Mouse (Mus musculus) forebrain, postnatal 0 days (tissue): Measurements from ENCODE around the gene Cdc42bpb. TPM values are rescaled to one million over a fixed set of nuclear protein-coding genes. Genes with fewer than 3 reads are reported as not detected.
A peak's percentile ranks its signal among the peaks of the same experiment; 100 is the strongest.

Experiments used
- ATAC-seq: fragments of 200-750 bp; cut with Nextera tagmentation; 2 replicates; pipeline ENCODE4 v1.8.0; 2017; ENCODE audit warnings: mild to moderate bottlenecking, moderate library complexity
- DNase-seq: peaks from one replicate; pipeline ENCODE4 v3.0.0-alpha.2; 2015
- H3K27ac ChIP-seq: fragments of 300-500 bp; sonication (generic); 2 replicates; pipeline ENCODE4 v1.5.1; 2014; ENCODE audit warnings: low read depth, mild to moderate bottlenecking, antibody characterized with exemption, low read length, moderate library complexity, mixed read lengths
- H3K27me3 ChIP-seq: fragments of 300-500 bp; sonication (generic); 2 replicates; pipeline ENCODE4 v1.6.1; 2014; ENCODE audit warnings: mild to moderate bottlenecking, low read length, mixed read lengths; ENCODE audit not compliant: insufficient read depth
- H3K36me3 ChIP-seq: fragments of 300-500 bp; sonication (generic); 2 replicates; pipeline ENCODE4 v1.6.1; 2014; ENCODE audit warnings: mild to moderate bottlenecking, moderate library complexity; ENCODE audit not compliant: insufficient read depth
- H3K4me1 ChIP-seq: fragments of 300-500 bp; sonication (generic); 2 replicates; pipeline ENCODE4 v1.6.1; 2014; ENCODE audit warnings: antibody characterized with exemption; ENCODE audit not compliant: insufficient read depth
- H3K4me2 ChIP-seq: fragments of 300-500 bp; sonication (generic); 2 replicates; pipeline ENCODE4 v1.6.1; 2014; ENCODE audit warnings: low read depth, mild to moderate bottlenecking, moderate library complexity
- H3K4me3 ChIP-seq: fragments of 300-500 bp; sonication (generic); 2 replicates; pipeline ENCODE4 v1.5.1; 2014; ENCODE audit warnings: low read depth, low read length, mixed read lengths
- H3K9ac ChIP-seq: fragments of 300-500 bp; sonication (generic); 2 replicates; pipeline ENCODE4 v1.6.1; 2014; ENCODE audit warnings: mild to moderate bottlenecking
- H3K9me3 ChIP-seq: fragments of 300-500 bp; sonication (generic); 2 replicates; pipeline ENCODE4 v1.6.1; 2016; ENCODE audit warnings: low read length
- CTCF ChIP-seq: sonication (generic); IDR thresholded peaks from 2 replicates; pipeline ENCODE4 v1.5.1; 2016; ENCODE audit warnings: antibody characterized with exemption, control low read depth, low read depth
- WGBS: fragments of 180-500 bp; shearing (Covaris S2); extraction: QIAGEN DNeasy Blood & Tissue Kit; methylation state at CpG from one replicate; pipeline ENCODE4 v1.1.7; 2014; 5-methylcytosine and 5-hydroxymethylcytosine counted together
- polyA plus RNA-seq: library from polyadenylated mRNA; unstranded; fragments of >200 nt; fragmentation: Nextera tagmentation; extraction: Ambion mirVana; gene quantifications from 2 replicates; pipeline ENCODE4 v1.2.1, GENCODE M21; 2015
- total RNA-seq: library from RNA; depleted of rRNA; stranded (reverse); fragments of >200 nt; gene quantifications from 2 replicates; pipeline ENCODE4 v1.2.3, GENCODE M21; 2014

The Cdc42bpb gene
- total and polyA plus RNA-seq, 2 experiments from 2014 or later: 31.1 to 139 TPM

DNA sequence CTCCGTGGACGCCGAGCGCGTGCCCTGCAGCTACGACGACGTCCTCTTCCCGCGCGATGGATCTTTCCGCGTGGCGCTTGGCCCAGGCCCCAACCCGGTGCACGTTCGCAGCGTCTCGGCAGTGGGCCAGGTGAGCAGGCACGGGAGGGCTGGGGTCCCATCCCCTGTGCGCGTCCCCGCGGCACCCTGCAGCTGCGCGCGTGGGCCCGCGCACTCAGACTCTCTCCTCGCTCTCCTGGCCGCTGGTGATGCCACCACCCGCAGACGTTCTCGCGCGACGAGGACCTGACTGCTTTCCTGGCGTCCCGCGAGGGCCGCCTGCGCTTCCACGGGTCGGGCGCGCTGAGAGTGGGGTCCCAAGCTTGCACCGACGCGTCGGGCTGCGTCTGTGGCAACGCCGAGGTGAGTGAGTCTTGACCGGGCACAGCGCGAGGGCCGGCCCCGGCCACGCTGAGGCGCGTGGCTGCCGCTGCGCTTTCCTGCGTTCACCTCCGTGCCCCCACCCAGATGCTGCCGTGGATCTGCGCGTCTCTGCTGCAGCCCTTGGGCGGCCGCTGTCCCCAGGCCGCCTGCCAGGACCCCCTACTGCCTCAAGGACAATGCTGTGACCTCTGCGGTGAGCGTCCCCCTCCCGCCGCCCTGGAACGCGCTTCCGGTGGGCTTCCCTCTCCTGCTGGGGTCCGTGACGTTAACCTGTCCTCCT, 102.9 kb downstream of the Cdc42bpb start:
- peak; percentile 72 for ATAC-seq
- H3K4me1 ChIP-seq: 0 out of 2 replicates have a peak, but pooled peaks cover 3% of the 10 kb centered on the region
- peak overlapping the region; percentile 82 for H3K4me2 ChIP-seq
- H3K9ac ChIP-seq: peak overlapping the region; percentile 62
- no peak for TF ChIP-seq CTCF
- H3K4me3 ChIP-seq: peak overlapping the region; percentile 48
- H3K36me3 ChIP-seq: no peaks in the 10 kb centered on the region
- DNase-seq: peak; percentile 71
- WGBS: 2% methylated on average over 75 of the region's 80 CpGs
- H3K9me3 ChIP-seq: no peaks in the 10 kb centered on the region
- peaks cover 61% of the 10 kb centered on the region for H3K27me3 ChIP-seq
- H3K27ac ChIP-seq: no peak overlapping the region

DNA sequence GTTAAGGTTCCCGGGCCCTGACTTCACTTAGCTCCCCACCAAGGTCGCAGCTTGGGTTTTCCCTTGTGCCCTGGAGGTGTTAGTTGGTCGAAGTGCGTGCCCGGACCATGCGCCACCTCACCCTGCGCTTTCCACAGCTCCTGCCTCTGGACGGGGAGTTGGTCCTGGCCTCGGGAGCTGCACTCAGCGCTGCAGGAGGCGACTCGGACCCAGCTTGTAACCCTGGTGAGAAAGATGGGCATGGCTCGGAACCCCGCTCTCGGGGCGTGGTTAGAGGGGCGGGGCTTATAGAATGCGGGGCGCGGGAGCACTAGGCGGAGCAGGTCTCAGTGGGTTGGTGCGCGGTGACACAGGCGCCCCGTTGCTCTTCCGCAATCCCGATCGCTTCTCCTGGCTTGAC, 103.5 kb downstream of the Cdc42bpb start:
- Histone ChIP-seq H3K4me2 (peak overlapping the region; percentile 82), H3K27ac (no peak overlapping the region), H3K9me3 (no peaks in the 10 kb centered on the region), H3K4me3 (peak overlapping the region; percentile 48), H3K27me3 (peaks cover 61% of the 10 kb centered on the region), H3K36me3 (no peaks in the 10 kb centered on the region), H3K9ac (peak overlapping the region; percentile 62), H3K4me1 (0 out of 2 replicates have a peak, but pooled peaks cover 3% of the 10 kb centered on the region)
- ATAC-seq (peak; percentile 44; the same call in 1 of the 2 replicates), DNase-seq (no peak)
- TF ChIP-seq CTCF: no peak
- WGBS: 4% methylated on average over 28 of the region's 28 CpGs

DNA sequence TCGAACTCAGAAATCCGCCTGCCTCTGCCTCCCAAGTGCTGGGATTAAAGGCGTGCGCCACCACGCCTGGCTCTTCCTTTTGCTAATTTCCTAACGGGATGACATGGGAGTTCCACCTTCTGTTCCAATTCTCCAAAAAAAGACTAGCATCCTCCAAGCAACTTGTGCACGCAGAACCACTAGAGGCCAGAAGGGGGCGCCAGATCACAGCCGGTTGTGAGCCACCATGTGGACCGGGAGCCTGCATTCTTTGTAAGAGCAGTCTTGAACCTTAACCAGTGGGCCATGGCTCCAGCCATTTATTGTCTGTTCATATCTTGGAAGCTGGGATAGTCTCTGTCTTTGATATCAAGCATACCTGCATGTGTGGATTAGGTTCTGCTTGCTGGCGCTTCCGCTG, 105.1 kb downstream of the Cdc42bpb start:
- ATAC-seq: peak; percentile 42; the same call in 1 of the 2 replicates

DNA sequence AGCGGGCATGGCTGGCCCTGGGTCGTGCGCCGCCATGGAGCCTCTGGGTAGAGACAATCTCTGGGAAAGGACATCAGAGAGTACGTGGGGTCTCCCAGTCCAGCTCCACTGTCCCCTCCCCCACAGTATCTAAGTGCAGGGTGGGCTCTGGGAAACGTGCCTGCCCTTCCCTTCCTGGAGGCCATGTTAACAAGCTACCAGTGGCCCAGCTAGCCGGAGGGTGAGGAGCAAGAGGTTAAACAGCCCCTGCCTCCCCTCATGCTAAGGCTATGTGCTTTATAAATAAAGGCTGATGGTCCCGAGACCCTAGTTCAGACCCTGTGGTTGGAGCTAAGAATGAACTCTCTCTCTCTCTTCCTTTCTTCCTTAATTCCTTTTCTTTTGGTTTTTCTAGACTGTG, 105.6 kb downstream of the Cdc42bpb start:
- H3K4me3 ChIP-seq: no peak overlapping the region
- H3K27ac ChIP-seq: no peak overlapping the region
- H3K4me1 ChIP-seq: 0 out of 2 replicates have a peak, but pooled peaks cover 3% of the 10 kb centered on the region
- ATAC-seq (no peak), DNase-seq (no peak)
- H3K4me2 ChIP-seq: no peak overlapping the region
- H3K9me3 ChIP-seq: no peaks in the 10 kb centered on the region
- H3K36me3 ChIP-seq: no peaks in the 10 kb centered on the region
- TF ChIP-seq CTCF: no peak
- WGBS: 29% methylated on average over 8 of the region's 8 CpGs
- peaks cover 58% of the 10 kb centered on the region for H3K27me3 ChIP-seq
- H3K9ac ChIP-seq: no peak overlapping the region

More for the DNA sequence above, 105.1 kb downstream of the Cdc42bpb start:
- WGBS: 22% methylated on average over 12 of the region's 12 CpGs
- H3K9ac ChIP-seq: no peak overlapping the region
- no peak overlapping the region for H3K27ac ChIP-seq
- H3K27me3 ChIP-seq: peaks cover 61% of the 10 kb centered on the region
- DNase-seq: peak; percentile 86
- H3K4me1 ChIP-seq: 0 out of 2 replicates have a peak, but pooled peaks cover 3% of the 10 kb centered on the region
- H3K4me3 ChIP-seq: no peak overlapping the region
- no peak overlapping the region for H3K4me2 ChIP-seq
- no peaks in the 10 kb centered on the region for H3K36me3 ChIP-seq
- TF ChIP-seq CTCF: peak; percentile 83
- H3K9me3 ChIP-seq: no peaks in the 10 kb centered on the region

DNA sequence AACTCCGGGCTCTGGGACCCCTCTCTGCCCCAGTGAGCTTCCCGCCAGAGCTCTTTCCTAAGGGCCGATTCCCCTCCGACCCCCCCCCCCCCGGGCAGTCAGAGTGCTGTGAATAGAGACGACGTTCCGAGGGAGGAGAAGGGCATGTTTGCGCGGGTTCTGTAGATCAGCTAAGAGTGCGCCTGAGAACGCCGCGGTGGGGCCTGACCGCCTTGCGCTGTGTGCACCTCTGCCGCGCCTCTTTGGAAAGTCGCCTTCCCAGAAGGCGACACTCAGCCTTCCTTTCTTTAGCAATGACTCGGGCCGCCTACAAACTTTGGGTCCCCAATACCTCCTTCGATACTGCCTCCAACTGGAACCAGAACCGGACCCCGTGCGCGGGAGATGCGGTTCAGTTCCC, 106.1 kb downstream of the Cdc42bpb start:
- Histone ChIP-seq H3K9me3 (no peaks in the 10 kb centered on the region), H3K36me3 (no peaks in the 10 kb centered on the region), H3K9ac (no peak overlapping the region), H3K27ac (no peak overlapping the region), H3K4me2 (no peak overlapping the region), H3K4me3 (no peak overlapping the region), H3K27me3 (peaks cover 53% of the 10 kb centered on the region), H3K4me1 (0 out of 2 replicates have a peak, but pooled peaks cover 3% of the 10 kb centered on the region)
- no peak for DNase-seq
- TF ChIP-seq CTCF: no peak
- no peak for ATAC-seq
- WGBS: 9% methylated on average over 23 of the region's 28 CpGs

DNA sequence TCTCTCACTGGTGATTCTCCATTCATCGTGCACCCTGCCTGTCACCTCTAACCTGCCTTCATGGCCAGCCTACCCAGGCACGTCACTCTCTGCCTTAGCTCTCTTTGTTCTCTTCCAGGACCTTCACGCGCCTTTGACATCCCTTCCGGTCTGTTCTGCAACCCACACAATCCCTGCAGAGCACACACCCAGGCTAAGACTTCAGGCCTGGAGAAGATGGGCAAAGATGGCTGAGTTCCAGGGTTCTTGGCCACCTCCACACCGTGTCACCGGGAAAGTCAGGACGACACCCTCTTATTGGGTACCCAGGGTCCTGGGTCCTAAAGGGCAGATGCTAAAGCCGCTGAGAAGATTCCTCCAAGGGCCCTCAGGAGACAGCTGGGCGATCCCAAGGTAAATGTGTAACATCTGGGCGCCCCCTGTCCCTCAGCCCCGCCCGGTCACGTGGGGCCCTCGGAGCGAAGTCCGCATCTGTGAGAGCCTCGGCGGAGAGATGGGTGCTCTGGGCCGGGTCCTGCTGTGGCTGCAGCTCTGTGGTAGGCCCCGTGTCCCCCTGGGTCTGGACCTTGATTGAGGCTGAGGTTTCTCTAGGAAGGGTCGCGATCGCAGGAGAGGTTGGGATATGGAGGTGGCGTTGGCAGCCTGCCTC, 106.8 kb downstream of the Cdc42bpb start, which contains the start of gene Amn:
Gene Amn, plus strand, starts transcription at position 467 of the 649 bp plus-strand sequence.
- DNase-seq: no peak
- Histone ChIP-seq H3K9ac (no peak within 1 kb of the TSS), H3K4me3 (no peak within 1 kb of the TSS), H3K36me3 (no peaks in the 10 kb centered on the region), H3K27ac (no peak within 1 kb of the TSS), H3K9me3 (no peaks in the 10 kb centered on the region), H3K4me2 (no peak within 1 kb of the TSS), H3K4me1 (0 out of 2 replicates have a peak, but pooled peaks cover 3% of the 10 kb centered on the region), H3K27me3 (peaks cover 46% of the 10 kb centered on the region)
- no peak for TF ChIP-seq CTCF
- WGBS: 44% methylated on average over 25 of the region's 25 CpGs
- ATAC-seq: no peak
